Mouse (Mus musculus) liver, adult 2 months (tissue): ENCODE results near the gene Cdk1.

Experiments
- CTCF ChIP-seq: fragments of 200-500 bp; IDR thresholded peaks from 2 replicates; pipeline ENCODE4 v1.5.1; 2011; ENCODE audit warnings: low read depth, low read length, control low read depth
- POLR2A ChIP-seq: fragments of 200-500 bp; IDR thresholded peaks from 2 replicates; pipeline ENCODE4 v1.6.1; 2011; ENCODE audit warnings: low read length, control low read depth; ENCODE audit not compliant: insufficient read depth; ENCODE audit errors: extremely low read depth

GRCm38 (mm10) chr10:69333212-69333611 lies 19.5 kb downstream of the Cdk1 start:
- TF ChIP-seq POLR2A (no peak), CTCF (no peak)
